Mouse (Mus musculus): Measurements from ENCODE around the gene Emc10.

DNA sequence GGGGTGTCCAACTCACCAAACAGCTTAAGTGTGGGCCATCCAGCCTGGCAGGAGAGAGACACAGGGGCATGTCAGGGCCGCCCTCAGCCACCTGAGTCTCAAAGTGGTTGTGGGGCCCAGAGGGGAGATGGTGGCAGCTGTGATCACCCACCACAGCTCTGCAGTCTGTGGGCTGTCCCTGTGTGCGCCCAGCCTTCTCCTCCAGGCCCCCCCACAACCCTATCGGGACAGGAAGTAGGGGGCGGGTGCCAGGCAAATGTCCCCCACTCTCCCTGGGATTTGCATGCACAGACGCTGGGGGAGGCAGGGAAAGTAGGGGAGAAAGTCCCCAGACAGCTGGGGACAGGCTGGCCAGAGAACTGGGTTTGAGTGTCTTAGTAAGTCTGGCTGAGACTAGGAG, 34.9 kb upstream of the Emc10 start:
- no peak for TF ChIP-seq CTCF (IDR thresholded peaks at IDR 0.05; ENCODE audit: extremely low read depth, insufficient read depth, insufficient read length, insufficient replicate concordance)
- TF ChIP-seq POLR2A (IDR thresholded peaks at IDR 0.05; ENCODE audit: low read depth, low read length): peak; percentile 80

Measured in spleen, adult 2 months (tissue).